Mouse (Mus musculus): ENCODE data around the gene Shmt1. TPM values are rescaled to one million over a fixed set of nuclear protein-coding genes. Genes with fewer than 3 reads are reported as not detected.

Gene Shmt1
- polyA plus RNA-seq (2014; fragmentation: Illumina TruSeq; extraction: RNeasy Lipid Tissue Mini Kit (QIAGEN cat#74804); ENCODE audit: low read depth, low replicate concordance) = 46.4 TPM

DNA sequence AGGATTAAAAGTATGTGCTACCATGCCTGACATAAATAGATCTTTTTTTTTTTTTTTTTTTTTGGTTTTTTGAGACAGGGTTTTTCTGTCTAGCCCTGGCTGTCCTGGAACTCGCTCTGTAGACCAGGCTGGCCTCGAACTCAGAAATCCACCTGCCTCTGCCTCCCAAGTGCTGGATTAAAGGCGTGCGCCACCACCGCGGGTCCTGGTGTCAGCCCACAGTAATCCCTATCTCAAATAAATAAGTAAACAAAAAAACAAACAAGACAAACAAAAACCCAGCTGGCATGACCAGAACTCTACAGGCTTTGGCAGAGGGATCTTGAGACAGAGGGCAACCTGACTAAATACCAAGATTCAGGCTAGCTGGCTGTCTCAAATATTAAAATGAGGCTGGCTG is at the start of gene Shmt1:
Gene Shmt1 (minus strand): TSS at position 101 of the 400 bp plus-strand sequence.

DNA sequence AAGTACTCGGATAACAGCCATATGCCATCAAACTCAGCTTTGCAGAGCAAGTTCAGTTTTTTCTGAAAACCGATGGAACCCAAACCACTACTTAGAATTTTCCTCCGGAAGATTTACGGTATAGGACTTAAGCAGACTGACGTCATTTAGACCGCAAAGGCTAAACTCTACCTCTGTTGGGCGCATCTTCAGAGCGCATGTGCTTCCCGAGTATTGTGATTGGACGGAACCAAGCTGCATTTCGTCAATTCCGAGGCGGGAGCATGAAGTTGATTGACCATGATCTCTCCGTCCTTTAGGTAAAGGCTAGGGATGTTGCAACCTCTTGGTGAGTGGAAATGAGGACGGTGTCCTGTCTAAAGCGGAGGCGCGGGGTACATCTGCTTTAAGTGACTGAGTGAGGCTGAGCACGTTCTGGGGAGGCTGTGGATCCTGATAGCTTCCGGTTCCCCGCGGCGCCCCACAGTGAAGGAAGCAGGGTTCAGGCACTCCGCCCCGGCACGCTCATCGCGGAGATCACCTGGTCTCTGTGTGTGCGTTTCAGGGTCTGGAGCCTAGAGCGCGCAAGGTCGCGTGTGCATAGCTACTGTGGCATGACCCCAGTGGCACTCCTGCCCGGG is 19.0 kb upstream of the Shmt1 start, which contains the start of gene Dhrs7b:
Gene Dhrs7b (plus strand): TSS at position 199 of the 620 bp plus-strand sequence.

DNA sequence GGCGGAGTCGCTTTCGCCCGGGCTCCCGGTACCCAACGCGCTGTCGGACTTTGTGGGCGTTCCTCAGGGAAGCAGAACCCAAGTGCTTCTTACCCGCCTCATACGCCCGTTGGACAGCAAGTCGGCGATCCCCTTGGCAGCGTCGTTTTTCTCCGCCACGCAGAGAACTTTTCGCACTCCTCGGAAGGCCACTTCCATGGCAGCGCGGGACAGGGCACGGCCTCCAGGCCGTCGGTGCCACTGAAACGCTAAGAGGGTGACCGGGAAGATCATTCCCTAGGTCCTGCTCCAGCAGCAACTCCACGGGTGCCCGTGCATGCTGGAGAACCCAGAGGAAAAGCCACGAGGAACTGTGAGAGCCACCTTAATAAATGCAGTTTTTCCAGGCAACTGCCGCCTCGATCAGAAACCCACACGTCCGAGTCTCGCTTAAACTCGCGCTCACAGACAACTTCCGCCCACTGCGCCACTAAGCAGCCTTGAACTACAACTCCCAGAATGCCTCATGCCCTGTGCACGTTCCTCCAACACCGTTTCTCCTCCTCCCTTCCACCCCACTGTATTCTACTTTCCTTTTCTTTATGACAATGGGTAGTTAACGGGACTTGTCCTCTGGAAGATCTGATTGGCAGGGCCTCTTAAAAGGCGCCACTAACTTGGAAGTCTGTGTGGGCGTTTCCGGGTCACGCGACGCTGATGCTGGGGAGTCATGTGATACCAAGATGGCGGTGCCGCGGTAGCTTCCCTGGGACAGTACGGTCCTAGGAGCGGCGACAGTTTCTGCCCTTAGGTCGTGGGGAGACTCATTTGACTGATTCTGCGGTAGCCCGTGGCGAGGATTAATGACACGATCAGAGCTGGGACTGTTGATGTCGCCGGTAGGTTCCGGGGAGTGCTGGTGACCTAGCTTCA is 34.4 kb downstream of the Shmt1 start, which contains the start of the genes Top3a and Smcr8:
Gene Top3a (minus strand): TSS at position 537 of the 912 bp plus-strand sequence.
Gene Smcr8 (plus strand): TSS at position 696 of the 912 bp plus-strand sequence.

Other genes starting within 250 kb of the Shmt1 start
- gene Llgl1, start 112.0 kb downstream of the Shmt1 start, polyA plus RNA-seq (2014; fragmentation: Illumina TruSeq; extraction: RNeasy Lipid Tissue Mini Kit (QIAGEN cat#74804); ENCODE audit: low read depth, low replicate concordance) = 0.08 TPM
- 3.8 TPM for gene Flii, start 84.5 kb downstream of the Shmt1 start, polyA plus RNA-seq (2014; fragmentation: Illumina TruSeq; extraction: RNeasy Lipid Tissue Mini Kit (QIAGEN cat#74804); ENCODE audit: low read depth, low replicate concordance)
- gene Mief2, start 83.3 kb downstream of the Shmt1 start, polyA plus RNA-seq (2014; fragmentation: Illumina TruSeq; extraction: RNeasy Lipid Tissue Mini Kit (QIAGEN cat#74804); ENCODE audit: low read depth, low replicate concordance) = 0.49 TPM
- gene Top3a, start 34.4 kb downstream of the Shmt1 start, polyA plus RNA-seq (2014; fragmentation: Illumina TruSeq; extraction: RNeasy Lipid Tissue Mini Kit (QIAGEN cat#74804); ENCODE audit: low read depth, low replicate concordance) = 2.3 TPM
- gene Smcr8, start 34.2 kb downstream of the Shmt1 start, polyA plus RNA-seq (2014; fragmentation: Illumina TruSeq; extraction: RNeasy Lipid Tissue Mini Kit (QIAGEN cat#74804); ENCODE audit: low read depth, low replicate concordance) = 15.0 TPM
- 3.2 TPM for gene Dhrs7b, start 18.9 kb upstream of the Shmt1 start, polyA plus RNA-seq (2014; fragmentation: Illumina TruSeq; extraction: RNeasy Lipid Tissue Mini Kit (QIAGEN cat#74804); ENCODE audit: low read depth, low replicate concordance)
- 11.4 TPM for gene Tmem11, start 67.6 kb upstream of the Shmt1 start, polyA plus RNA-seq (2014; fragmentation: Illumina TruSeq; extraction: RNeasy Lipid Tissue Mini Kit (QIAGEN cat#74804); ENCODE audit: low read depth, low replicate concordance)
- gene Natd1, start 103.0 kb upstream of the Shmt1 start, polyA plus RNA-seq (2014; fragmentation: Illumina TruSeq; extraction: RNeasy Lipid Tissue Mini Kit (QIAGEN cat#74804); ENCODE audit: low read depth, low replicate concordance) = 2.3 TPM
- 7.4 TPM for gene Map2k3, start 120.3 kb upstream of the Shmt1 start, polyA plus RNA-seq (2014; fragmentation: Illumina TruSeq; extraction: RNeasy Lipid Tissue Mini Kit (QIAGEN cat#74804); ENCODE audit: low read depth, low replicate concordance)
- 0.32 TPM for gene Kcnj12, start 210.8 kb upstream of the Shmt1 start, polyA plus RNA-seq (2014; fragmentation: Illumina TruSeq; extraction: RNeasy Lipid Tissue Mini Kit (QIAGEN cat#74804); ENCODE audit: low read depth, low replicate concordance)